Mouse (Mus musculus) adrenal gland, adult 18-20 months (tissue): ENCODE results near the gene Gm28729. TPM values are rescaled to one million over a fixed set of nuclear protein-coding genes. Genes with fewer than 3 reads are reported as not detected.
"Not testable (repeated sequence)": the region's sequence is repeated elsewhere in the genome, so short reads cannot be mapped to it uniquely, and the experiment has no call there.

ENCODE experiments used
- DNase-seq, 2 experiments: peaks; one replicate each; pipeline ENCODE4 v3.0.0; 2021 to 2022; ENCODE audit warnings: low spot score in 2 of 2
- long read RNA-seq, 2 experiments: library from polyadenylated mRNA; stranded (forward); transcript quantifications; one replicate each; pipeline ENCODE4 v2.0.0; 2021
- total RNA-seq, 2 experiments: library from RNA; stranded (reverse); gene quantifications; 1 replicate in 1 of 2; 2 replicates in 1 of 2; pipeline ENCODE4 v1.2.3; 2021

The Gm28729 gene
- under 1 TPM in 1 of 2 experiments, not detected in 1; 0.16 TPM for total RNA-seq
- long read RNA-seq, experiment 1: 0 reads
- long read RNA-seq, experiment 2, partial matches to known transcripts: 0 of 1 reads
- long read RNA-seq, experiment 2, other reads (novel, unspliced or antisense): 0 of 1 reads

- DNase-seq: no peak
Measured at GRCm38 (mm10) chr9:96524972-96525506, at the start of gene Gm28729. Gene Gm28729 (minus strand): TSS chr9:96525264.

GRCm38 (mm10) chr9:96573252-96573651 lies 48.2 kb upstream of the Gm28729 start:
- DNase-seq: no peak

GRCm38 (mm10) chr9:96572754-96573153 lies 47.7 kb upstream of the Gm28729 start:
- no peak for DNase-seq

- DNase-seq: no peak
Measured at GRCm38 (mm10) chr9:96566470-96566996, 41.5 kb upstream of the Gm28729 start.

GRCm38 (mm10) chr9:96563501-96563900 lies 38.4 kb upstream of the Gm28729 start:
- no peak for DNase-seq

- no peak for DNase-seq
Measured at GRCm38 (mm10) chr9:96559148-96559547, 34.1 kb upstream of the Gm28729 start.

GRCm38 (mm10) chr9:96558594-96558993 lies 33.5 kb upstream of the Gm28729 start:
- no peak for DNase-seq

GRCm38 (mm10) chr9:96554095-96554494 lies 29.0 kb upstream of the Gm28729 start:
- DNase-seq: no peak

GRCm38 (mm10) chr9:96545410-96545809 lies 20.3 kb upstream of the Gm28729 start:
- DNase-seq: no peak

- peak; percentile 55 to 59 for DNase-seq
Measured at GRCm38 (mm10) chr9:96543643-96544640, 18.9 kb upstream of the Gm28729 start.

- no peak for DNase-seq
Measured at GRCm38 (mm10) chr9:96538916-96539315, 13.9 kb upstream of the Gm28729 start.

GRCm38 (mm10) chr9:96537615-96537919 lies 12.5 kb upstream of the Gm28729 start:
- no peak for DNase-seq

GRCm38 (mm10) chr9:96536895-96537614 lies 12.0 kb upstream of the Gm28729 start:
- DNase-seq: peak; percentile 33 to 43

- DNase-seq: not testable (repeated sequence)
Measured at GRCm38 (mm10) chr9:96536093-96536492, 11.0 kb upstream of the Gm28729 start.

- DNase-seq: no peak
Measured at GRCm38 (mm10) chr9:96535431-96535830, 10.4 kb upstream of the Gm28729 start.

- DNase-seq: no peak
Measured at GRCm38 (mm10) chr9:96534256-96534655, 9.2 kb upstream of the Gm28729 start.

- DNase-seq: no peak
Measured at GRCm38 (mm10) chr9:96533476-96533875, 8.4 kb upstream of the Gm28729 start.

GRCm38 (mm10) chr9:96532531-96532930 lies 7.5 kb upstream of the Gm28729 start:
- no peak for DNase-seq

GRCm38 (mm10) chr9:96530674-96531081 lies 5.6 kb upstream of the Gm28729 start:
- peak in 1 of 2 experiments; percentile 29 for DNase-seq

- no peak for DNase-seq
Measured at GRCm38 (mm10) chr9:96529961-96530673, 5.1 kb upstream of the Gm28729 start.

GRCm38 (mm10) chr9:96526011-96526410 lies 947 bp upstream of the Gm28729 start:
- no peak for DNase-seq
